Mouse (Mus musculus) heart, adult 8-10 months (tissue): Measurements from ENCODE around the gene Mafb. TPM values are rescaled to one million over a fixed set of nuclear protein-coding genes. Genes with fewer than 3 reads are reported as not detected.

ENCODE experiments used
- DNase-seq: peaks from one replicate; pipeline ENCODE4 v3.0.0; 2022; ENCODE audit warnings: low spot score
- total RNA-seq, 4 experiments: library from RNA; stranded (reverse); gene quantifications; 2 replicates each; pipeline ENCODE4 v1.2.4; 2022

Mafb gene
- total RNA-seq, 4 experiments from 2014 or later: 9.2 to 12.0 (median 10.9) TPM

DNA sequence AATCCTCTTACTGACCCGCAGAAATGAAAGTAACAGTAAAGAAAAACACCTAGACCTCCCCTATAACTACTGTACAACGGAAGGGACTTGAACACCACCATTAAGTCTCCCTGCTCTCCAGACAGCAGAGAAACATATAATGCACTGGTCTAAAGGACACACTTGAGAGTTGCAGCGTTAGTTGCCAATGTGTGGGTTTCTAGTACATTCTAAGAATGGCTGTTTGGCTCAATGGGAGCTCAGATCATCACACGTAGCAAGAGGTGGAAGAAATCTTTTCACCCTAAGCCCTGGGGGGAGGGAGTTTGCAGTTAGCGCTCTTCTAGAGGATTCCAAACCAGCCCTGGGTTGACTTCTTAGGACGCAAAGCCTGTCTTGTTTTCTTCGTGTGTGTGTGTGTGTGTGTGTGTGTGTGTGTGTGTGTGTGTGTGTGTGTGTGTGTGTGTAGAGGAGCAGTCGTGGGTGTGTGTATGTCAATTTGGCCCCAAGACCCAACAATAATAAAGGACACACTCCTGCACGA lies 2.7 kb downstream of the Mafb start:
- no peak for DNase-seq

DNA sequence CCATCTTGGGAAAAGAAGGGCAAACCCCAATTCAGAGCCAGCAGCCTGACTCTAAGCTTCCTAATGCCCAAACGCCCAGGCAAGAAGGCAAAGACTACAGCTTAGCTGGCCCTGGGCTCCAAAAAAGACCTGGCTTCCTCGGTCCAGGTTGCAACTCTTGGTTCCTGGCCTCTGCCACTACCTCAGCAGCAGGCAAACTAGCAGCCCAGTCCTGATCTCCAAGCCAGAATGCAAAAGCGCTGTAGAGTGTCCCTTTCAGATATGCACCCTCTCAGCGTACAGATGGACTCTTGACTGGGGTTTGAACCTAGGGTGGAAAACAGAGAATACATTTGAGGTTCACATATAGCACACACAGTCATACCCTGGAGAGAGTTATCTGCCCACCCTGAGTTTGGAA lies 3.7 kb downstream of the Mafb start:
- DNase-seq: no peak

- no peak for DNase-seq
Measured at GRCm38 (mm10) chr2:160361442-160362121, 5.3 kb downstream of the Mafb start.

GRCm38 (mm10) chr2:160360234-160360874 lies 6.5 kb downstream of the Mafb start:
- no peak for DNase-seq

DNA sequence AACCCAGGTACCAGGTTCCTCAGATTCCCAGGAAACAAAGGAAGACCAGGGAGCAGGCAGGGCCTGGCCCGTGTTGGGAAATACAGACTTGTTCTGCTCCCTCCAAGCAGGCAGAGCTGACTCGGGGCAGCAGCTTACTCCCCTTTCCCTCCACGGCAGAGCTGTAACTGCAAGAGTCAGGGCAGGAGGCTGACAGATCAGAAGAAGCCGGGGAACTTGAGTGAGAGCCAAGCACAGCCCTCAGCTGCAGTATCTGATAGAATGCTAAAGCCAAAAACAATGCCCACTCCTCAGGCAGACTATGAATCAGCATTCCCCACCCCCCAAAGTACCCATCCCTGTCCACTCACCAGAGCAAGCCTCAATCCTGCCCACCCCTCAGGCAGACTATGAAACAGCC lies 8.0 kb downstream of the Mafb start:
- no peak for DNase-seq

DNA sequence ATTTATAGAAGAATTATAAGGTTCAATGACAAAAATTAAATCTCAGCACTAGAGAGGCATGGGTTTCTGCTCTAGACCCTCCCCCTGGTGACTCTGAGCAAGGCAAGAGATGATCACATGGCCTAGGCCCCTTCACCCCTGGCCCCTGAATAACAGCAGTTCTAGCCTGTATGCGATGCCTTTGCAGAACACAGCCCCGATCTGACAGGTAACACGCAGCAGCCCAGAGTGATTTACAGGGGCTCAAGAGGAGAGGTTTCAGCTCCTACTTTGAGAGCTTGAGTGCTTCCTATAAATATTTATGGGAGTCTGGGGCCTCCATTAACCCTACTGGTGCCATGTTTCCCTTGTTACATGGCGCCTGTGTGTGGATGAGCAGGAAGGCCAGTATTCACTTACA lies 9.4 kb downstream of the Mafb start:
- no peak for DNase-seq

DNA sequence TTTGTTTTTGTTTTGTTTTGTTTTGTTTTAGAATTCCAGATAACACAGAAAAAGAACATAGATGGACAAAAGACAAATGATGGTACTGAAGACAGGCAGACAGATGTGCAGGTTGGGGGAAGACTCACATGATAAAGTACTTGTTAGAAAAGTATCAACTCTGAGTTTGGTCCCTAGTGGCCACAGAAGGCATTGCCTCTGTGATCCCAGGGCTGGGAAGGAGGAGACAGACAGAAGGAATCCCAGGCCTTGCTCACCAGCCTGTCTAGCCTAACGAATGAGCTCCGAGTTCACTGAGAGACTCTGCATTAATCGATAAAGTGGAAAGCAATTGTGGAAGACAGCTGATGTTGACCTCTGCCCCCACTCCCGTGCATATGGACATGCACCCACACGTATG lies 10.7 kb downstream of the Mafb start:
- DNase-seq: no peak

GRCm38 (mm10) chr2:160354319-160354718 lies 12.5 kb downstream of the Mafb start:
- no peak for DNase-seq

DNA sequence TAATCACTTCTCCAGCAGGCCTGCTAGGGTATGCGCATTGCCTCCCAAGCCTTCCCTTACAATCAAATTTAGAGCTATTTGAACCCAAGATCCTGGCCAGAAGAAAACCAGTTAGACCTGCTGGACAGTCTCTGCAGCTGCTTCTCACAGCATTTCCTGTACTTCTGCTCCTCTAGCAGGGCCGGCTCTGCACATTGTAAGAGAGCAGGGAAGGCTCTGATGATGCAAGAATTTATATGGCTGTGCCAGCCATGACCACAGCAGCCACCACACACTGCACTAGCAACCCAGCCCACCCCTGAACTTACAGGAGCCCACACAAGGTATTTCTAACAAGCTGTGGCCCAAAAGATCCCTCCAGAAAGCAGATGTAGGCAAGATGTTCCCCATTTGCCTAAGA lies 13.3 kb downstream of the Mafb start:
- no peak for DNase-seq

DNA sequence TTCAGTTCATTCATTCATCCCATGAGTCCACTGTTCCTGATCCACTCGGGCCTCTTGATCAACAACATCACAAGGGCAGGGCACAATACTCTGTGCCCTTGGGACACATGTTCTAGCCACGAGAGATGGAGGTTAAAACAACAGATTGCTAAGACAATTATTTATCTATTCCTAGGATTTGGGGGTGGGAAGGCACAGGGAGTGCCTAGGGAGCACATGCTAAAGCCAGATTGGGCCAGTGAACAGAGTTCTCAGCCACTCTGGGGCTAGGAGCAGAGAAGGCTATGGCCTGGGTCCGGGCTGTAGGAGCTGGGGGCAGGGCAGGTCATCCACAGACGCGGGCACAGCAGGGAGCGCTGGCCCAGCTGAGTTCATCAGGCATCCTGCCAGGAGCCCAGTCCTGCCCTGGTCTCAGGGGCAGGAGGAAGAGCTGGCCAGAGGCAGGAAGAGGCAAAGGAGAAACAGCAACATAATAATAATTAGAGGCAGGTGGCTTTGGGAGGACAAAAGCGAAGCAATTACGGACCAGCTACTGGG lies 15.8 kb downstream of the Mafb start:
- DNase-seq: no peak

DNA sequence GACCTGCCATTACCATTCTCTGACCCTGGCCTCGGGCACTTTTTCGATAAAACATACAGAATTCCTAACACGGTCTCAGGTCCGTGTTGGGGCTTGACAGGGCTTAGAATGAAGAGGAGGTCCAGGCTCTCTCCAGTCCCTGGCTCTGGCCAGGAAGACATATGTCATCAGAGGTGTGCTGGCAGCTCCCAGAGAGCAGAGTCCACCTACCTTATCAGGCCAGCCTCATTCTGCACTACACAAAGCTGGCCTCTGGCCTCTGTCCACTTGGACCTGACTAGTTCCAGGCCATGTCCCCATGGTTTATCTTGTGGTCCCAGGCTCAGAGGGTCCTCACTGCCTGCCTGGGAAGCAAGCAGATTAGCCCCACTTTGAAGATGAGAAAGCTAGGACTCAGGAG lies 17.3 kb downstream of the Mafb start:
- DNase-seq: no peak

DNA sequence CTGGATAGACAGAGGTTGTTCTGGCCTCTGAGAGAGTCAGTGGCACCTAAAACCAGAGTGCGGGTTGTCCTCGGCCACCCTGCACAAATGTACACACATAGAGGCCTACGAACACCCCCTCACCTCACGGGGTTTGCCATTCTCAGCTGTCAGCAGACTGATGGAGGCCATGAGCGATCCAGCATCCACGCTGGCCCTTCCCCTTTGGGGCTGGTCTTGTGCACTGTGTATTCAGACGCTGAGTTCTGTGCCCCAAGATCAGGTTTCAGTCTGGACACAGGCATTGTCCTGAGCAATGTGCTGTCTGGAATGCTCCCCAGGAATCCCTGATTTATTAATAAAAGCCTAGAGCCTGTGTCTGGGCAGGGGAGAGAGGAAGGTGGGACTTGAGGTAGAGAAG lies 18.1 kb downstream of the Mafb start:
- DNase-seq: no peak

DNA sequence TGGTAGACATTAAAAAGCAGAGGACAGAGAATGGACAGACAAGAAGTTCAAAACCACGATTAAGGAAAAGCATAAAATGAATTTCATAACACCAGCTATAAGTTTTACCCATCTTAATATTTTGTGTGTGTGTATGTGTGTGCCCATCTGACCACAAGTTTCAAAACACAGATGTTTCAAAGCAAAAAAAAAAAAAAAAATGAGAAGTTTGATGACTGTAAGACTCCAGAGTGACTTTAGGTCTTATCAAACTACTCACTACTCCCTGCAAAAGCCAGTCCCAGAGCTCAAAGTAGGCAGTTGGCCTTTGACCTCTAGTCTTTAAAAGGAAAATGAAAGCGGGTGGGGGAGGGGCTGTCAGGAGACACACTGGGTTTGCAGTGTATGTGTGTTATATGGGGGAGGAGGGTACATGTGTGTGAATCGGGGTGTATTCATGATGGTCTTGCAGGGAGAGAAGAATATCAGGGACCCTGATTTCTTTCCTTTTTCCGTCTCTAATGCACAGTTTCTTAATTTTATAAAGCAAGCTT lies 18.7 kb downstream of the Mafb start:
- DNase-seq: no peak

GRCm38 (mm10) chr2:160345644-160346043 lies 21.2 kb downstream of the Mafb start:
- no peak for DNase-seq

- no peak for DNase-seq
Measured at GRCm38 (mm10) chr2:160340121-160340520, 26.7 kb downstream of the Mafb start.

DNA sequence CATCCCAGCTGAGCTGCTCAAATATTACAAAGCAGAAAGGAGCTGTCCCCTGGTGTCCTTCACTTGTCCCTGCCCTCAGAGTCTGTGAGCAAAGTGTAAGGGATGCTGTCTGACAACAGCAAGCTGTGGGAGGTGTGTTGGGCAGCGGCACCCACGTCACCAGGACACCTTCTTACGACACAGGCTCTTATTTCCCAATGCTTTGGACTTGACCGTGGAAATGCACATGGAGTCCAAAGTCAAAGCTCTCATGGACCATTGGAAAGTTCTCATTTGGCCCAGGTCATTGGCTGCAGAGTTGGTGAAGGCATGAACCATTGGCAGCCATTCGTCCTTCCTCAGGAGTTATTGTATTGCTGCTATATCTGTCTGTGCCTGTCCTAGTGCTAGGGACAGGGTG lies 27.3 kb downstream of the Mafb start:
- DNase-seq: no peak

DNA sequence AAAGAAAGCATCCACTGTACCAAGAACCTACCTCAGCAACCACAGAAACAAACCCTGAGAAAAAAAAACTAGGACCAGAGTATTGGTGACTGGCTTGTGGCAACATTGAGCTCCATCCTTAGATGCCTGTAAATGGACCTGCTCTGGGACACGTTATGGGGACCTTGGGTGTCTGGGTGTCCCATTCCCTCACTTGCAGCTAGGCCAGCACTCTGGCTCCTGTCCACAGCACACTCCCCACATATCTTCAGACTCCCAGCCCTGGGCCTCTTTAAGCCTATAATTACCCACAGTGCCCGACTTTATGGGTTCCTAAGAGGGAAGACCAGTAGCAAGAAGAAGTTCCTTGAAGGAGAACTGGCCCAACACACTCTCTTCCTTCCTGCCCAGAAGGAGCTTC lies 30.8 kb downstream of the Mafb start:
- no peak for DNase-seq

DNA sequence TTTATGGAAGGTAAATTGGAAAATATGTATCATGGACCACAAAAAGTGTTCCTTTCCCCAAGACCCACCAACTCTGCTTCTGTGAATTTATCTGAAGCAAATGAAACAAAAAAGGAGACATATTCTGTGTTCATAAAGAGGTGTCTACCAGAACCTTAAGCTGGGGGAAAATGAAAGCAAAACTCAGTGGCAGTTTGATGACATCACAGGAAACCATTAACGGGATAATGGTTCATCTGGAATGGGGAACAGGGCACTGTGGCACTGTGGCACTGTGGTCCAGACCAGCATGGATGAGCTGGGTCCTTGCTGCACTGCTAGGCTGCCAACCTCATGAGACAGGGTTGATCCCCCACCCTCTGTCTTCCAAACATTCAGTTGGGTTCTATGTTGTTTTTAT lies 31.8 kb downstream of the Mafb start:
- peak; percentile 42 for DNase-seq

DNA sequence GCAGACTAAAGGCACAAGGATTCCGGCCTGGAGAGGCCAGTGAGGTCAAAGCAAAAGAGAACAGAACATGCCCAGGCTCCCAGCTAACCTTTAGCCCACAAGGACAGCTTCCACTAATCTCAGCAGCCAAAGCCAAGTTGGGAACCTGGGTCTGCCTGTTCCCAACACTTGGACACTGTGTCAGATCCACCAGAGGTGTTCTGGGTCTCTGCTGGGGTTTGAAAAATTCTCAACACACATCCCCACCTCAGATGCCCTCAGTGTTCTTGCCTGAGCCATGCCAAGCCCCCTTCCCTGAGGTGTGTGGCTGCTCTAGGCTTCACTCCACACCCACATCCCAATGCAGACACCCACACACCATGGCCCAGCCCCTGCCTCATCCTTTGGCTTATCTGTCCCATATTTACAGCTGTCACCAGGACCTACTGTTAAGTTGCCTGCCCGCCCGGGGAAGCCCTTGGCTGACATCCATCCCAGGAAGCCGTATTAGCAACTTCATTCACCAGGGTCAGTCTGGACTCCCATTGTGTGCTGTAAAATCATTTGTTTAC lies 32.7 kb downstream of the Mafb start, which contains the start of gene Gm826:
TSS of gene Gm826 (minus strand) at position 52 of the 551 bp plus-strand sequence.
- DNase-seq: peak; percentile 50

DNA sequence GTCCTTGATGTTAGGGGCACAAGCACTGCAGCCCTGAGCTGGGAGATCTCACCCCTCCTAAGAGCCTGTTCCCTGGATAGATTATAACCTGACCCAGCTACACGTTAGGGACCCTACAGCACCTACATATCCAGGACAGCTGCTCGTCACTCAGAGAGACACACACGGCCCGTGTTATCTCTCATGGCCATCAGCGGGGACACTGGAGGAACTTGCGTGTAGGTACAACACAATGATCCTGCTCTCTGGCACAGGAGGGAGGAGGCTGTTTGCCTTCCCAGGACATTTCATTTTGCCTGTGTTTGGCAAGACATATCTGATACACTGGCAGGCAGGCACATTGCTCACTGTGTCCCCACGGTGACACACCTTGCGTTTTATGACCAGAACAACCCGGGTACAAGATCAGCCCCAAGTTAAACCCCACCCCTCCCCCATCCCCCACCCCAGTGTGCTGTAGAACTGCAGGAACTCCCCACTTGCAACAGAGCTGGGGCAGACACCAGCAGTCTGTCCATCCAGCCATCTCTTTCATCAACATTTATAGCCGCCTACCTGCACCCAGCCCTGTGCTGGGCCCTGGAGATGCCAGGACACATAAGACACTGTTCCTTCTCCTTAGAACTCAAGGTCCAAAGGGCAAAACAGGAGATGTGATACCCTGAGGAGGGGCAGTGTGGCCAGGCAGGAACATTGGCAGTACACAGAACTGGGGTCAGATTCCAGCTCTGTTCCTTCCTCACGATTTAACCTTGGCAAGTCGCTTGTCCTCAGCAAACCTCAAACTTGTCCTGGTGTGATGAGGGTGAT lies 34.1 kb downstream of the Mafb start:
- no peak for DNase-seq

DNA sequence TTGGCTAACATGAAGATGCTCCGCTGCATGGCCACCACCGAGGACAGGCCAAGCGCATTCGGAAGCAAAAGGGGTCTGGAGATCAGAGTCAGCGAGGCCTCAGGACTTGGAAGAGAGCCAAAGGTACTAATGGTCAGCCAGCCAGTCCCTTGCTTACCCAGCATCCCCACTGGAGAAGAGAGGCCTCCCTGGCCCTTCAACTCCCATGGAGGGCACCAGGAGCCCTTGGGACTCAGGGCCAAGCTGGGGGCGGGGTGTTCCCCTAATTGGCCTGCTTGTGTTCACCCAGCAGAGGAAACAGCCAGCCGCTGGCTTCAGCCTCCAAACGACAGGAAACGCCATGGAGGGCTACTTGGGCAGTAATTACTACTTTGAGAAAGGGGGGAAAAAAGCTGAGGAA lies 38.0 kb downstream of the Mafb start:
- DNase-seq: no peak

DNA sequence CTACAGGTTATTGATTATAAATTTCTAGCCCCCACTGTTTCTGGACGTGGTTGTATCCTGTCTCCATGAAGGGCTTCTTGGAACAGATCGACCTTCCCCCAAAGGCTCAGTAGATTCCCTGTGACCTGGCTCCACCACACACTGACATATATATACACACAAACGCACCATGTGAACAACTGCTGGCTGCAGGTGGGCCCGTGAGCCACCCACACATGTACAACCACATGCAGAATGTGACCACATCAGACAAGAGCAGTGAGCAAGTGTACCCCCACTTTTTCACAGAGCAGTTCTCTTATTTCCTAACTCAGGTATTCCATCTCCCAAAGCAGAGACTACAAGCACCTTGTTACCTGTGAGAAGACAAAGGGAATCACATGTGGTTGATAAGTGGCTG lies 39.1 kb downstream of the Mafb start:
- no peak for DNase-seq
